Mouse (Mus musculus): Measurements from ENCODE around the gene Apol7e.
"Not testable (repeated sequence)": the region's sequence is repeated elsewhere in the genome, so short reads cannot be mapped to it uniquely, and the experiment has no call there.

DNA sequence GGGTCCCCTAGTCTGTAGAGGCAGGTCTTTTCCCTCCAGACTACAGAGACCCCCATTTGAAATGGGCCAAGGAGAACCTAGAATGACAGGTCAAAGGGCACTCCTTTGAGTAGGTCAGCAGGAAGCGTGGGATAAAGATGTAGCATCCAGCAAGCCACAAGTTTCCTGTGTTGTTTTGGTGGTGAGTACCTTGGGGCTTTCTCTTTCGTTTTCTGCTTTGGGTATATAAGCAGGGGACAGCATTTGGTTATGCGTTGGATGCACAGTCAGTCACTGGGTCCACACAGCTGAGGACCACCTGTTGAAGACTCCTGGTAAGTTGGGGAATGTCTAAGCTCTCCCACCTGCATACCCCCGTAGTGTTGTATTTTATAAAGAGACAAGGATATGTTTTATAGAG is at the start of gene Apol7e:
- not testable (repeated sequence) for TF ChIP-seq CTCF (conservative IDR thresholded peaks at IDR 0.05; ENCODE audit: insufficient read depth, insufficient read length, low read depth, low read length); POLR2A (IDR thresholded peaks at IDR 0.05; ENCODE audit: low read depth, low read length)

All from kidney, adult 2 months (tissue).